Mouse (Mus musculus) CD4-positive naive resting alpha-beta T cell, adult 57 days (primary cell): ENCODE results near the gene Olfr889. TPM values are rescaled to one million over a fixed set of nuclear protein-coding genes. Genes with fewer than 3 reads are reported as not detected.

Source experiments
- total RNA-seq: library from RNA; stranded (reverse); gene quantifications from one replicate; pipeline ENCODE4 v1.2.4, GENCODE M21; 2023

Gene Olfr889
- total RNA-seq: not detected

DNA sequence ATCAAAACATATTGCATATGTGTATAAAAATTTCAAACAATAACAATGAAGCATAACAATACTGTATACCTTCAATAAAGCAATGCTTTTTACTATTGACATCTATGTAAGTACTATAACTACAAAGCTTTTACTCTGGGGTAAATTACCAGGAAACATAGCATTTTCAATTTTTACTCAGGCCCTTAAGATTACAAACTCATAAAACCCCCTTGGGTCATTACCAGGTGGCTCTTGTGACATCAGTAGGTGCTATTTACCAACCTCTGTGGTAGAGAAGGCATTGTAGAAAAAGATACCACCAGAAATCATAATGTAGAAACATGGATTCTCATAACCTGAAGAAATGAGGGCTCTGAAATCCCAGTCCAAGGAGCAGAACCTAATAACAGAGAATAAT, at the start of gene Olfr889:
Olfr889 (plus strand) TSS at position 301 of the 400 bp plus-strand sequence.

DNA sequence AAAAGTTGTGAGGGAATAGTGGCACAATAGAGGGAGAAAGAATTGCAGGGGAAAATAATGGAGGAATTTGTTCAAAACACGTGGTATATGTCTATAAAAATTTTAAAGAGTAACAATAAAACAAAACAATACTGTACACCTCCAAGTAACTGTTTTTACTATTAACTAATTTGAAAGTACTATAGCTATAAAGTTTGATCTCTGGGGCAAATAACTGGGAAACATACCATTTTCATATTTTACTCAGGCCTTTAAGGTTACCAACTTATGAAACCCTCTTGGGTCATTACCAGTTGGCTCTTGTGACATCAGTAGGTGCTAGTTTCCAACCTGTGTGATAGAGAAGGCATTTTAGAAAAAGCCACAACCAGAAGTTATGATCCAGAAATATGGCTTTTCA, 31.2 kb upstream of the Olfr889 start, which contains the start of gene Olfr887:
Olfr887 (plus strand) TSS at position 301 of the 400 bp plus-strand sequence.

DNA sequence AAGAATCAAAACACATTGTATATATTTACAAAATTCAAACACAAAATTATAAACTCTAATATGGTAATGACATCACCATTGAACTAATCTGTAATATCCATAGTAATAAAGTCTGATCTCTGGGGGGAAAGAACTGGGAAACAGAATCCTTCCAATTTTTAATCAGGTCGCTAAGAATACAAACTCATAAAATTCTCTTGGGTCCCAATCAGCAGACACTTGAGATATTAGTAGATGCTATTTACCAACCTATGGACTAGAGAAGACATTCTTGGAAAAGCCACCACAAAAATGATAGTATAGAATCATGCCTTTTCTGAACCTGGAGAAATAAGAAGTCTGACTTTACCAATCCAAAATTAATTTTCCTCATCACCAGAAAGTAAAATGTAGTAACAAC, 7.2 kb upstream of the Olfr889 start, which contains the start of gene Olfr888:
Olfr888 (plus strand) TSS at position 301 of the 400 bp plus-strand sequence.

DNA sequence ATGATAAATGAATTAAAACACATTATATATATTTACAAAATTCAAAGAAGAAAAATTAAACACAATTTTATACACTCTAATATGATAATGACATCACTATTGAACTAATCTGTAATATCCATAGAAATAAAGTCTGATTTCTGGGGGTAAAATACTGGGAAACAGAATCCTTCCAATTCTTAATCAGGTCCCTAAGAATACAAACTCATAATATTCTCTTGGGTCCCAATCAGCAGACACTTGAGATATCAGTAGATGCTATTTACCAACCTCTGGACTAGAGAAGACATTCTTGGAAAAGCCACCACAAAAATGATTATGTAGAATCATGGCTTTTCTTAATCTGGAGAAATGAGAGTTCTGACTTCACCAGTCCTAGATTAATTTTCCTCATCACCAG, 27.2 kb downstream of the Olfr889 start, which contains the start of gene Olfr890:
Olfr890 (plus strand) TSS at position 301 of the 400 bp plus-strand sequence.

Other genes with a start within 250 kb of the Olfr889 start
- not detected for gene Olfr145, start 218.5 kb upstream of the Olfr889 start, total RNA-seq
- gene Olfr878, start 197.4 kb upstream of the Olfr889 start, total RNA-seq: not detected
- gene Olfr881, start 123.4 kb upstream of the Olfr889 start, total RNA-seq: not detected
- not detected for gene Olfr883, start 89.4 kb upstream of the Olfr889 start, total RNA-seq
- not detected for gene Olfr884, start 68.6 kb upstream of the Olfr889 start, total RNA-seq
- not detected for gene Olfr885, start 53.9 kb upstream of the Olfr889 start, total RNA-seq
- not detected for gene Olfr887, start 31.1 kb upstream of the Olfr889 start, total RNA-seq
- not detected for gene Olfr888, start 7.1 kb upstream of the Olfr889 start, total RNA-seq
- gene Olfr890, start 27.3 kb downstream of the Olfr889 start, total RNA-seq: not detected
- not detected for gene Olfr891, start 65.6 kb downstream of the Olfr889 start, total RNA-seq
- gene Olfr893, start 93.2 kb downstream of the Olfr889 start, total RNA-seq: not detected
- not detected for gene Olfr894, start 102.9 kb downstream of the Olfr889 start, total RNA-seq
- gene Olfr143, start 137.6 kb downstream of the Olfr889 start, total RNA-seq: not detected
- not detected for gene Olfr895, start 152.7 kb downstream of the Olfr889 start, total RNA-seq
- not detected for gene Olfr896-ps1, start 175.9 kb downstream of the Olfr889 start, total RNA-seq
- gene Olfr25, start 213.9 kb downstream of the Olfr889 start, total RNA-seq: not detected
- not detected for gene Olfr898, start 233.2 kb downstream of the Olfr889 start, total RNA-seq